Mouse (Mus musculus): ENCODE measurements around the gene Hoxd10. TPM values are rescaled to one million over a fixed set of nuclear protein-coding genes. Genes with fewer than 3 reads are reported as not detected.

Gene Hoxd10
- polyA plus RNA-seq, 1 experiment from 2014 or later, result 45.9 TPM

DNA sequence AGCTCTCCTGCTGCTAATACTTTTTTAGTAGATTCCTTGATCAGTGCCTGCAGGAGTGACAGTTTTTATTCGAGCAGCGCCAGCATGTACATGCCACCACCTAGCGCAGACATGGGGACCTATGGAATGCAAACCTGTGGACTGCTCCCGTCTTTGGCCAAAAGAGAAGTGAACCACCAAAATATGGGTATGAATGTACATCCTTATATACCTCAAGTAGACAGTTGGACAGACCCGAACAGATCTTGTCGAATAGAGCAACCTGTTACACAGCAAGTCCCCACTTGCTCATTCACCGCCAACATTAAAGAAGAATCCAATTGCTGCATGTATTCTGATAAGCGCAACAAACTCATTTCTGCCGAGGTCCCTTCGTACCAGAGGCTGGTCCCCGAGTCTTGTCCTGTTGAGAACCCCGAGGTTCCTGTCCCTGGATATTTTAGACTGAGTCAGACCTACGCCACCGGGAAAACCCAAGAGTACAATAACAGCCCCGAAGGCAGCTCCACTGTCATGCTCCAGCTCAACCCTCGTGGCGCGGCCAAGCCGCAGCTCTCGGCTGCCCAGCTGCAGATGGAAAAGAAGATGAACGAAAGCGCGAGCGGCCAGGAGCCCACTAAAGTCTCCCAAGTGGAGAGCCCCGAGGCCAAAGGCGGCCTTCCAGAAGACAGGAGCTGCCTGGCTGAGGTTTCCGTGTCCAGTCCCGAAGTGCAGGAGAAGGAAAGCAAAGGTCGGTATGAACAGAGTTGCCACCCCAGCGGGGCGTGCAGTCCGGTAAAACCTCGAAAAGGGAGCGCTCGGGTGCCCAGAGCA, 477 bp downstream of the Hoxd10 start:
- peaks cover 7% of the 10 kb centered on the region; the same call in 1 of the 2 replicates for H3K27me3 ChIP-seq (ENCODE audit: control insufficient read depth, insufficient read depth, low read length)
- 0 out of 2 replicates have a peak, but pooled peaks have one; percentile 7 for ATAC-seq (ENCODE audit: low FRiP score, low TSS enrichment)
- H3K4me3 ChIP-seq (ENCODE audit: low read length), result peak overlapping the region; percentile 85
- H3K36me3 ChIP-seq (ENCODE audit: control insufficient read depth, insufficient read depth, low read length), result peaks cover 8% of the 10 kb centered on the region
- H3K4me1 ChIP-seq (ENCODE audit: control insufficient read depth, insufficient read depth, low read length), result peaks cover 24% of the 10 kb centered on the region; the same call in 1 of the 2 replicates
- peak overlapping the region; percentile 90 for H3K9ac ChIP-seq (ENCODE audit: low read depth, low read length)
- H3K4me2 ChIP-seq (replicated peaks; ENCODE audit: low read depth, low read length), result peak overlapping the region; percentile 85
- H3K9me3 ChIP-seq (ENCODE audit: control insufficient read depth, low read length), result no peaks in the 10 kb centered on the region
- peak overlapping the region; percentile 96 for H3K27ac ChIP-seq (ENCODE audit: low read depth, low read length)
- 1% methylated on average over 35 of the region's 35 CpGs for WGBS

DNA sequence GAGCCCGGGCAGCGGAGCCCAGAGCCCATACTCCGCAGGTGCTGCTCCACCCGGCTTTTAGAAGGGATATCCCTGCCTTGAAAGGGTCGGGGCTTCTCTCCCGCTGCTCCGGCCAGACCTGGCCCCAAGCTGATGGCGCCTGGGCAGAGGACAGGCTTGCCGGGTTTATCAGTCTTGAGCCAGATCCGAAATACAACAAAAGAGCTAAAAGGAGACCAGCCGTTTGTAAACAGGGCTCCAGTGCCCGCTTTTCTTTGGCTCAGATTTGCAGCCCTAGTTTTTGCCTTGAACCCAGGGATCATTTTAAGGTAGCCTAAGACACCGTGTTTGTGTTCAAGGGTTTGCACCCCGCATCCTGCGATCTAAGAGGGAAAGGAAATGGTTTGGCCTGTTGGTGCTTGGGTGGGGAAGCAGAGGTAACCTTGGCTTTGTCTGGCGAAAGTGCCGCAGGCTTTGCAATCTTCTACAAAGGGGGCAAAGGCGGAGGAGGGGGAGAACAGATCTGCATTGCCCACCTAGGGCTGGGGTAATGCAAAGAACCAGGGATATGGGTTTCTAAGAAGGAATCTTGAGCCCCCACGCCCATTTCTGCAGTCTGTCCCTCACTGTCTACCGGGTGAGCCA, 1.2 kb downstream of the Hoxd10 start:
- Histone ChIP-seq H3K9ac (ENCODE audit: low read depth, low read length) (peak overlapping the region; percentile 90), H3K27me3 (ENCODE audit: control insufficient read depth, insufficient read depth, low read length) (peaks cover 7% of the 10 kb centered on the region; the same call in 1 of the 2 replicates), H3K36me3 (ENCODE audit: control insufficient read depth, insufficient read depth, low read length) (peaks cover 8% of the 10 kb centered on the region; the same call in 1 of the 2 replicates), H3K4me1 (ENCODE audit: control insufficient read depth, insufficient read depth, low read length) (peaks cover 24% of the 10 kb centered on the region; the same call in 1 of the 2 replicates), H3K4me3 (ENCODE audit: low read length) (peak overlapping the region; percentile 85), H3K4me2 (replicated peaks; ENCODE audit: low read depth, low read length) (peak overlapping the region; percentile 85), H3K27ac (ENCODE audit: low read depth, low read length) (peak overlapping the region; percentile 96), H3K9me3 (ENCODE audit: control insufficient read depth, low read length) (no peaks in the 10 kb centered on the region)
- WGBS, result 4% methylated on average over 20 of the region's 20 CpGs
- ATAC-seq (ENCODE audit: low FRiP score, low TSS enrichment), result no peak

DNA sequence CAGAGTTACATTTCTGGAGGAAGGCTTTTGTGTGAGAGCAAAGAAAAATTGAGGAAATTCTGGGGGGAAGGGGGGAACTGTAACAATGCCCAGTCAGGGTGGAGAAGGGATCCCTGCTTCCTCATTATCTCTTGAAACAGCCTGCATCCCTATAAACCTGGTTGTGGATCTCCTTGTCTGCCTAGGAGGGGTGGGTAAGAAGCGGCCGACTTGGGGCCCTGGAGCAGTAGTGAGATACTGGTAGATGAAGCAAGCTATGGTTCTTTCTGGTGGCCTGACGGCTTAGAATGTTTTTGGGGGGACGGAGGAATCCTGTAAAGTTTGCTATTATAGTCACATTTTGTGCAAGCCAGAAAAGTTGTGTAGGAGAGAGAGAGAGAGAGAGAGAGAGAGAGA, 1.7 kb downstream of the Hoxd10 start:
- Histone ChIP-seq H3K9ac (ENCODE audit: low read depth, low read length) (peak overlapping the region; percentile 90), H3K27ac (ENCODE audit: low read depth, low read length) (peak overlapping the region; percentile 96; the same call in 1 of the 2 replicates), H3K36me3 (ENCODE audit: control insufficient read depth, insufficient read depth, low read length) (peaks cover 8% of the 10 kb centered on the region; the same call in 1 of the 2 replicates), H3K9me3 (ENCODE audit: control insufficient read depth, low read length) (no peaks in the 10 kb centered on the region), H3K4me2 (replicated peaks; ENCODE audit: low read depth, low read length) (peak overlapping the region; percentile 85), H3K27me3 (ENCODE audit: control insufficient read depth, insufficient read depth, low read length) (peaks cover 7% of the 10 kb centered on the region; the same call in 1 of the 2 replicates), H3K4me1 (ENCODE audit: control insufficient read depth, insufficient read depth, low read length) (peaks cover 24% of the 10 kb centered on the region; the same call in 1 of the 2 replicates), H3K4me3 (ENCODE audit: low read length) (peak overlapping the region; percentile 85)
- no peak for ATAC-seq (ENCODE audit: low FRiP score, low TSS enrichment)
- WGBS, result 20% methylated on average over 4 of the region's 4 CpGs

DNA sequence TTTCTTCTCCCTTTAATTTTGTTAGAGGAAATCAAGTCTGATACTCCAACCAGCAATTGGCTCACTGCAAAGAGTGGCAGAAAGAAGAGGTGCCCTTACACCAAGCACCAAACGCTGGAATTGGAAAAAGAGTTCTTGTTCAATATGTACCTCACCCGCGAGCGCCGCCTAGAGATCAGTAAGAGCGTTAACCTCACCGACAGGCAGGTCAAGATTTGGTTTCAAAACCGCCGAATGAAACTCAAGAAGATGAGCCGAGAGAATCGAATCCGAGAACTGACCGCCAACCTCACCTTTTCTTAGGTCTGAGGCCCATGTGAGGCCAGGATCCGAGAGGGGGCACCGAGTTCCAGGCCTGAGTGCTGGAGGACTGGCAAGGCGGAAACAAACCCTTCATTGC, 2.3 kb downstream of the Hoxd10 start:
- H3K4me2 ChIP-seq (replicated peaks; ENCODE audit: low read depth, low read length), result peak overlapping the region; percentile 85
- H3K4me3 ChIP-seq (ENCODE audit: low read length), result peak overlapping the region; percentile 85
- peaks cover 24% of the 10 kb centered on the region; the same call in 1 of the 2 replicates for H3K4me1 ChIP-seq (ENCODE audit: control insufficient read depth, insufficient read depth, low read length)
- H3K9me3 ChIP-seq (ENCODE audit: control insufficient read depth, low read length), result no peaks in the 10 kb centered on the region
- peaks cover 8% of the 10 kb centered on the region; the same call in 1 of the 2 replicates for H3K36me3 ChIP-seq (ENCODE audit: control insufficient read depth, insufficient read depth, low read length)
- 4% methylated on average over 16 of the region's 16 CpGs for WGBS
- no peak for ATAC-seq (ENCODE audit: low FRiP score, low TSS enrichment)
- H3K9ac ChIP-seq (ENCODE audit: low read depth, low read length), result peak overlapping the region; percentile 90
- H3K27ac ChIP-seq (ENCODE audit: low read depth, low read length), result peak overlapping the region; percentile 96; the same call in 1 of the 2 replicates
- peaks cover 7% of the 10 kb centered on the region; the same call in 1 of the 2 replicates for H3K27me3 ChIP-seq (ENCODE audit: control insufficient read depth, insufficient read depth, low read length)

DNA sequence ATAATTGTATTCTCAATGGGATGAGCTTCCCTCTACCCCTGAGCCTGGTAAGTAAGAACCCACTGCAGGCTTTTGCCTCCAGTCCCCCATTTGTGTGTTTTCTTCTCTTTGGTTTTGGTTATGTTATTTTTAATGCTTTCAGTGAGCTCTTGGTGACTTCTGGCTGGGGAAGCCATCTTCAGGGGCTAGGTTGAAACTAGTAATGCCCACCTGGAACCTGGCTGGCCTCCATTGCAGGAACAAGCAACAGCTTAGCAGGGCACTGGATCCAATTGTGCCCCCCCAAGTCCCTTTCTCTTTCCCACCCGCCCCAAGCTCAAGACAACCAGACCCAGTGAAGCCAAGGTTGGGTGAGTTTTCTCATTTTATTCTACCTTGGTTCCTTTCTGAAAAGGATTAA, 3.7 kb downstream of the Hoxd10 start:
- peak overlapping the region; percentile 85; the same call in 1 of the 2 replicates for H3K4me3 ChIP-seq (ENCODE audit: low read length)
- peak overlapping the region; percentile 99 for H3K9ac ChIP-seq (ENCODE audit: low read depth, low read length)
- peaks cover 7% of the 10 kb centered on the region; the same call in 1 of the 2 replicates for H3K27me3 ChIP-seq (ENCODE audit: control insufficient read depth, insufficient read depth, low read length)
- 32% methylated on average over 1 of the region's 1 CpGs for WGBS
- peaks cover 8% of the 10 kb centered on the region; the same call in 1 of the 2 replicates for H3K36me3 ChIP-seq (ENCODE audit: control insufficient read depth, insufficient read depth, low read length)
- peaks cover 27% of the 10 kb centered on the region; the same call in 1 of the 2 replicates for H3K4me1 ChIP-seq (ENCODE audit: control insufficient read depth, insufficient read depth, low read length)
- no peaks in the 10 kb centered on the region for H3K9me3 ChIP-seq (ENCODE audit: control insufficient read depth, low read length)
- peak overlapping the region; percentile 85 for H3K4me2 ChIP-seq (replicated peaks; ENCODE audit: low read depth, low read length)
- ATAC-seq (ENCODE audit: low FRiP score, low TSS enrichment), result no peak
- peak overlapping the region; percentile 99; the same call in 1 of the 2 replicates for H3K27ac ChIP-seq (ENCODE audit: low read depth, low read length)

DNA sequence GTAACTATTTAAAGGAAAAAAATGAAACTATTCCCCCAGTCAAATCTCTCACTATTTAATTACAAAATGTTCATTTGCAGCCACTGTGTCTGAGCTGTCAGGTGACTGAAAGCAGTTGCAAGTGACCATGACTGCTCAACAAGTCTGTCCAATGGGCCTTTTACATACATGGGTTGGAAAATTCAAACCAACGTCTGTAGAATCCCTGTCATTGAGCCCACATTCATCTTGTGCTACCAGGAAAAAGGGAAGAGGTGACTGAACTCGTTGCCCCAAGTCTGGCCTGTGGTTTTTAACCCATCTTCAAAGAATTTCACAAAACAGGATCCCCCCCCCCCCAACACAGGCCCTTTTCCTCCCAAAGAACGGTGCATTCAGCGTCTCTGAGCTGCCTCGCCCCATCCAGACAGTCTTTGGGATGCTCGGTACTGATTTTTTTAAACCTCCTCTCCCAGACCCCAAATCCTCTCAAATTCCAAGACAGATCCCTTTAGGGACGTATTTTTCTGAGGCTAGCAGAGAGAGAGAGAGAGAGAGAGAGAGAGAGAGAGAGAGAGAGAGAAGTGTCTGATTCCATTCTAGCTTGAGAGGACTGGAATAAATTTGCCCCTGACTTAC, 4.2 kb downstream of the Hoxd10 start:
- Histone ChIP-seq H3K4me3 (ENCODE audit: low read length) (peak overlapping the region; percentile 85), H3K36me3 (ENCODE audit: control insufficient read depth, insufficient read depth, low read length) (peaks cover 8% of the 10 kb centered on the region; the same call in 1 of the 2 replicates), H3K4me1 (ENCODE audit: control insufficient read depth, insufficient read depth, low read length) (peaks cover 31% of the 10 kb centered on the region; the same call in 1 of the 2 replicates), H3K27me3 (ENCODE audit: control insufficient read depth, insufficient read depth, low read length) (peaks cover 7% of the 10 kb centered on the region; the same call in 1 of the 2 replicates), H3K27ac (ENCODE audit: low read depth, low read length) (peak overlapping the region; percentile 99), H3K9ac (ENCODE audit: low read depth, low read length) (peak overlapping the region; percentile 99), H3K9me3 (ENCODE audit: control insufficient read depth, low read length) (no peaks in the 10 kb centered on the region), H3K4me2 (replicated peaks; ENCODE audit: low read depth, low read length) (peak overlapping the region; percentile 85)
- ATAC-seq (ENCODE audit: low FRiP score, low TSS enrichment), result no peak
- WGBS, result 19% methylated on average over 7 of the region's 7 CpGs

DNA sequence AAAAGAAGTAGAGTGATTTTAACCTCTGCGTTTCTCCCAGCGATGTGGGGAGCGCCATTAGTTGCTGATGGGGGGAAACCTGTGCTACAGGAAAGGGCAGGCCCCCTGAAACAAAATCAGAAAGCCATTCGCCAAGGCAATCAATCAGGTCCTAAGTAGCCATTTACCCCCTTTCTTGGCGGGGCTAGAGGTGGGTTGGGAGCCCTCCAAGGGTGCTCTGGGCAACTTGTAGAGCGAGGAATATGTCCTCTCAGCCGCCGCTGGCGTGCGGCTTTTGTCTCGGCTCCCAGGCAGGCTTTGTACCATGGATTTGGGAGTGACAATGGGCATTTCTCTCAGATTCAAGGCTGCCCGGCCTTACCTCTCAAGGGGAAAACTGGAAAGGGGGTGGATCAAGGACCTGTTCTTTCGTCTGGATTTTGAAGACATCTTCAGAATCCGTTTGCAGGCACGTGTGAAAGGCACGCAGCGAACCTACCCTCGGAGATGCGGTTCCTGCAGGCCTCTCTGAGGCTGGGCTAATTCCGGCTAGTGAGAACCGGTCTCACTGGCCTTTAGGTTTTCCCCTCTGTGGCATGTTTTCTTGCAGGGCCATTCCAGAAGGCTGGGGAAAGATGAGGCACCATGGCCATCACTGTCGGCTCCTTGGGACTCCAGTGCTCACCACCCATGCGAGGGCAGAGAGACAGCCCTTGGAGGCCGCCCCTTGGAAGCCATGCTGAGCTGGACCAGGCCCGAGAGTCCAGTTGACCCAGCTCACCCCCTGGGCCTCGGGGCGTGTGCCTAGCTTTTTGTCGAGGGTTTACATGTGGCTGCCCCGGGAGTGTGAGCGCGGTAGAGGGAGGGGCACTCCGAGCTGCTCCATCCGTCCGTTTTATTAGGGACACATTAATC, 5.0 kb downstream of the Hoxd10 start:
- Histone ChIP-seq H3K4me3 (ENCODE audit: low read length) (peak overlapping the region; percentile 85), H3K4me2 (replicated peaks; ENCODE audit: low read depth, low read length) (peak overlapping the region; percentile 85), H3K36me3 (ENCODE audit: control insufficient read depth, insufficient read depth, low read length) (peaks cover 8% of the 10 kb centered on the region; the same call in 1 of the 2 replicates), H3K4me1 (ENCODE audit: control insufficient read depth, insufficient read depth, low read length) (peaks cover 31% of the 10 kb centered on the region; the same call in 1 of the 2 replicates), H3K9ac (ENCODE audit: low read depth, low read length) (peak overlapping the region; percentile 99), H3K27ac (ENCODE audit: low read depth, low read length) (peak overlapping the region; percentile 99), H3K9me3 (ENCODE audit: control insufficient read depth, low read length) (no peaks in the 10 kb centered on the region), H3K27me3 (ENCODE audit: control insufficient read depth, insufficient read depth, low read length) (0 out of 2 replicates have a peak, but pooled peaks cover 3% of the 10 kb centered on the region)
- ATAC-seq (ENCODE audit: low FRiP score, low TSS enrichment), result peak; percentile 28
- WGBS, result 5% methylated on average over 34 of the region's 34 CpGs

Measured in kidney, embryonic 14.5 days (tissue).